Mouse (Mus musculus) ovary, postnatal 14 days (tissue): ENCODE measurements around the gene Dmd.
"Not testable (repeated sequence)": the region's sequence is repeated elsewhere in the genome, so short reads cannot be mapped to it uniquely, and the experiment has no call there.

Source experiments
- DNase-seq: peaks from one replicate; pipeline ENCODE4 v3.0.0; 2022; ENCODE audit warnings: low spot score

Gene Dmd

DNA sequence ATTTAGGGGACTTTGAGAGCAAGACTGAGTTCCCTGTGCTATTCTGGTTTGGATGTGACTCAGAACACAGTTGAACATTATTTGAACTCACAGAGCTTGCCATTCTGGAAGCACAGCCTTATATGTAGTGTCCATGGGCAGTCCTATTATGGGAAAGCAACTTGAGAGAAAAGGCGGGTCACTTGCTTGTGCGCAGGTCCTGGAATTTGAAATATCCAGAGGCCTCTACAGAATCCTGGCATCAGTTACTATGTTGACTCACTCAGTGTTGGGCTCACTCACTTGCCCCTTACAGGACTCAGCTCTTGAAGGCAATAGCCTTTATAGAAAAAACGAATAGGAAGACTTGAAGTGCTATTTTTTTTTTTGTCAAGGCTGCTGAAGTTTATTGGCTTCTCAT lies at the start of gene Dmd:
Dmd (plus strand) TSS at position 241 of the 400 bp plus-strand sequence.
- DNase-seq: no peak

DNA sequence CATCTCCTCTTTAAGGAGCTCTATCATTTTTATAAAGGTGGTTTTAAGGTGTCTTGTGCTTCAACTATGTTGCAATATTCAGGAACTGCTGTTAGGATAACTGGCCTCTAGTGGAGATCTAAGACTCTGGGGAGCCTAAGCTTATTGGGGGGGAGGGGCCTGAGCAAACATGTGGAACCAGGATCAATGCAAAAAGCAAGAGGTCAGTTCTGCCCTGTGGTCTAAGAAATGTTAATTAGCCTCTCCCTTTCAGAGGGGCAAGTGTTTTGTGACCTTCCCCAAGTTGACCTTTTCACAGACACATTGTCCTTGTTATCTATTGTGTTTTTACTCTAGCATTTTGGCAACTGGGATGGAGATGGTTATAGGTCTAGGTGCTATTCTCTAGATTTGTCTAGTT lies 47.2 kb upstream of the Dmd start:
- no peak for DNase-seq

DNA sequence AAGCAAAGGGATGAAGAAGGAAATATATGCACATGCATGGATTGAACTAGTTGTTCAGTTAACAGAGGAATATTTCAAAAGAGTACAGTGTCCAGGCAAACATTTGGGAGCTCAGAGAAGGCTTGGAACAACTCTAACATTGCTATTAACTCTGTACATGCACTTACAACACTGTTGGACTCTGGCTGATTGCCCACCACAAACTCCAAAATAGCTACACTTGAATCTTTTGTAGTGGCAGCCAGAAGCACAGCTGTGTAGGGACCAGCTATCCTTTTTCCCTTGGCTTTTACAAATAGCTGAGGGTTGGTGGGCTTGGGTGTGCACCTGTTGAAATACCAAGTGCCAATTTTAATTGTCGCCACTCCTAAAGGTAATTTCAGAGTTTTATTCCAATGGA lies 39.0 kb downstream of the Dmd start:
- DNase-seq: no peak

DNA sequence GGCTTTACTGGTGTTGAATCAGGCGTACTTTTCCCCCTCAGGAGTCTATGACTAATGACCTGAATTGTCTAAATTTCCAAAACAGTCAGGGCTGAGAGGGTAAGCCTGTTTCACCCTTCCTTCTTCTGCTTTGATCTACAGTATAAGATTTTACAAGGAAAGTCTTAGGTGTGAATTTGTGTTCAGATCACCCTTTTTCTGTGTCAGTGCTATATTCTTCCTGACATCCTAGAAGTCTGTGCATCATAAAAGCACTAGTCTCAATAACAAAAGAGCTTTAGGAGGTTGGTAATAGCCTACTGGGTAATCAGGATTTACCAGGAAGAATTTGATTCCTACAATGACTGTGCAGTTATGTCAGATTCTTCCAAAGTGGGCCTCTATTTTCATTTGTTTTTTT lies 101.5 kb downstream of the Dmd start:
- DNase-seq: no peak

DNA sequence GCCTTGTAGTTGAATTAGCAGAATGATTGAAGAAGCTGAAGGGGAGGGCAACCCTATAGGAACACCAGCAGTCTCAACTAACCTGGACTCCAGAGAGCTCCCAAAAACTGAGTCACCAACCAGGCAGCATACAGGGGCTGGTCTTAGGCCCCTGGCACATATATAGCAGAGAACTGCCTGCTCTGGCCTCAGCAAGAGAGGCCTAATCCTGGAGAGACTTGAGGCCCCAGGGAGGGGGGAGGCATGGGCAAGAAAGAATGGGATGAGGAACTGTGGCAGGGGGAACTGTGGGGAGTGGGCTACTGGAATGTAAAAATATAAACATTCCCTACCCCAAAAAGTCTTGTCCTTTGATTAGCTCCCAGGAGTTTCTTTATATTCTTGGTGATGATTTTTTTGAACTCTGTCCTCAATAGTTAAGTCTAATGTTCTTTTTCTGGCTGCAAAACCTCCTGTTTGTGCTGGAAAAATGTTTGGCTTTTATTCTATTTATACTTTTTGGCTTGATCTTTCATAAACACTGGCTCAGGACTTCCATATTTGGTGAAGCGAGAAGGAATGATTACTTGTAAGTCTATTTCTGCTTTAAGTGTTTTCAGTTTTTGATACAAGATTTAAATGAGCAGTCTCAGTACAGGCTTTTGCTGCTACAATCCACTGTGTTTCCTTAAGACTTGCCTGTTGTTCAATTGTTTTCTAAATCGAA lies 167.7 kb downstream of the Dmd start:
- DNase-seq: no peak

DNA sequence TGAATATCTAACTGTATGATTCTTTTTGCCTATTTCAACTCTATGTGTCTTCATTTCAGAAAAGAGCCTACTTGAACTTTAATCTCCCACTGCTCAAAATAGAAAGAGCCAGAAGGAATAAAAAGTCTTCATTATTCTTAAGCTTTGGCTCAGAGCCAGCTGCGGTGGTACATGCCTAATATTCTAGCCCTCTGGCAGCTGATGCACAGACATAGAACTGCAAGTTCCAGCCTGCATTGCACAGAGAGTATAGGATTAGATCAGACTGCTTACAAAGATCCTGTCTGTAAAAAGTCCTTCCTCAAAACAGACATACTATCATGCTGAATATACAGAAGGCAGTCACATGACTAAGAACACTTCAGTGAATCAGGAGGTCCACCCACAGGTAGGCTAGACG lies 168.5 kb downstream of the Dmd start:
- no peak for DNase-seq

DNA sequence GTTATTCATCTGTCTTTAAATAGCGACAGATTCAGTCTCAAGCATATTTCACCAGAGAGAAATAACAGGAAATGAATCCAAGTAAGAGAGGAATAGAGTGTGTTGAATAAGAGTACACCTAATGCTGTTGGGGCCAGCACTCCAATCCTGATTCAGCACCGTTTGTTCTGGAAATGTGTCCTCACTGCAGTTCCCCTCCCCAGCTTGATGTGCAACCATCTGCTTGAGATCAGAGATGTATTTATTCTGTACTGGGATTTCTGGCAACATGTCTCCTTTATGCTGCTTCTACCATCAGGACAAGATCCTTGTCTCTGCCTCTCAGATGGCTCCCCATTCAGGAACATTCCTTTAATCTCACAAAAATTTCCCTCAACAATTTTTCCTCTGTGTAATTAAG lies 271.9 kb downstream of the Dmd start:
- DNase-seq: no peak

DNA sequence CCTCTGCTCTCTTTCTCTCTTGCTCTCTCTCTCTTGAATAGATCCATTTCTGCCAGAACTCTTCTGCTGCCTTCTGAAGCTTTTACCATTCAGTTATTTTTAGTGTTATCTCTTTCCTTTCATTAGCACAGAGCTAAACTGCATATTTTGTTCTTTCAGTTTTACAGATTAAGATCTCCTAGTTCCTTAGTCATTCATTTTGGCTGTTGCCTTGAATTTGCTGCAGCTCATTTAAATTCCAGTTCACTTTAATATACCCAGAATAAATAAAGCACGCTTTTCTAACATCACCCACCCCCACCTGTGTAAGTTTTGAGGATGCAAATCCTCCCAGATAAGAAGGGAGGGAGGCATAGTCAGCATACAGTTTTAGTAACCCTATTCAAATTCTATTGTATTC lies 272.4 kb downstream of the Dmd start:
- no peak for DNase-seq

DNA sequence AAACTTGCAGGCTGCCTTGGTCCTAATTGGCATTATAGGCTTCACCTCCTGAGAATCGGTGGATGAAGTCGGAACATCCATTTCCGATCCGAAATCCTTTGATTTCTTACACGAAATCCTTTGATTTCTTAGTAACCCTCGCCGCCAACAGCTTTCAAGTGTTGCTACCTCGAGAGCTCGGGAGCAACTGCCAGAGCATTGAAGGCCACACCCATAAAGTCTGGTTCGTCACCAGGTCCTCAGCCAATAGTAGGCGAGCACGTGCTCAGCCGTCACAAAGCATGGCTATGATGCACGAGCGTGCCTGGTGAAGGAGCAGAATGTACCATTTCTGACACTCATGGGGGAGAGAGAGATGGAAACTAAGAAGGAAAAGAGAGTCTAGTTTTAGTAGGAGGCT lies 538.9 kb downstream of the Dmd start, which contains the start of gene Tsga8:
Tsga8 (minus strand) TSS at position 327 of the 400 bp plus-strand sequence.
- no peak for DNase-seq

DNA sequence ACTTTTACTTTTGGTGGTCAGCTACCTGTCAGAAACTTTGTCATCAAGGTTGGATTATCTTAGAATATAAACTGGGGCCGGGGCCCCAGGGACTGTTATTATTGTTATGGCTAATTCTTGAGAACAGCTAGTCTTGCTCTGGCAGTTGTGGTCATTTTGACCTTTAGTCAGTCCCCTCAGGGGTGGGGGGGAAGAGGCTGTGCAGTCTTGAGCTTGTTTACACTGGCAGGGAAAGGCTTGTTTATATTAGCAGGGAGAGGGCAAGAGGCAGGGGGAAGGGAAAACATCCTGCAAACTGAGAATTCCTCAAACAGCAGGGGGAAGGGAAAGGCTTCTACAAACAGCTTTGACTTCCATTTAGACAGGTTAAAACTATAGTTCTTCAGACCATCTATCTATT lies 726.3 kb downstream of the Dmd start:
- no peak for DNase-seq

DNA sequence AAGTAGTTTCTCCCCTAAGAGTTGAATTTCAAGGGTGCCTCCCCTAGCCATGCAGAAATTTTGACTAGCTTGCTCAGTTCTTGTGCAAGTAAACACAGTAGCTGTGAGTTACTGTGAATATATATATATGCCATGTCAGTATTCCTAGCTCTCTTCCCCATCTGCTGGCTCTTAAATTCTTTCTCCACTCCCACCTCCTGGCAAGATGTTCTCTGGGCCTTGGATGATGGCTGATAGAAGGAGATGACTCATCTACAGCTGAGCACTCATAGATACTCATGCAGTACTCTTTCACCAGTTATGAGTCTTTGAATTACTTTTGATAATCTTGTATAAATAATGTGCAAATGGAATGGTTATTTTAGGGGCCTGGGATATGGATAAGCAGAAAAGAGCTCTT lies 737.9 kb downstream of the Dmd start:
- no peak for DNase-seq

DNA sequence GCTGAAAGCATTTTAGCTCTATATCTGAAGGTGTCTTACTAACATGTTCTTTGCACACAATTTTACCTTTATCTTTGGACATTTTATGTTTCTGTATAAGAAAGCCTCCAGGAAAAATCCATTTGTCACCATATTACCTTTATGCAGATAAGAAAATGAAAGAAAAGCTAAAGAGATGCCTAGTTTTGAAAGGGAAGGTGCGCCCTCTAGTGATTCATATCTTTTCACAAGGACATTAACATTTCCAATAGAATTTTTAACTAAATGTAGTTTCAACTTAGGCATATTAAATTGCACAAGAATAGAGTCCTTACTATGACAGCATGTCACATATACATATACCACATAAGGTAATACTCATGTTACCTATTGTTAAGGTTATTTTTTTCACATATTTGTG lies 791.9 kb downstream of the Dmd start:
- DNase-seq: peak; percentile 0

DNA sequence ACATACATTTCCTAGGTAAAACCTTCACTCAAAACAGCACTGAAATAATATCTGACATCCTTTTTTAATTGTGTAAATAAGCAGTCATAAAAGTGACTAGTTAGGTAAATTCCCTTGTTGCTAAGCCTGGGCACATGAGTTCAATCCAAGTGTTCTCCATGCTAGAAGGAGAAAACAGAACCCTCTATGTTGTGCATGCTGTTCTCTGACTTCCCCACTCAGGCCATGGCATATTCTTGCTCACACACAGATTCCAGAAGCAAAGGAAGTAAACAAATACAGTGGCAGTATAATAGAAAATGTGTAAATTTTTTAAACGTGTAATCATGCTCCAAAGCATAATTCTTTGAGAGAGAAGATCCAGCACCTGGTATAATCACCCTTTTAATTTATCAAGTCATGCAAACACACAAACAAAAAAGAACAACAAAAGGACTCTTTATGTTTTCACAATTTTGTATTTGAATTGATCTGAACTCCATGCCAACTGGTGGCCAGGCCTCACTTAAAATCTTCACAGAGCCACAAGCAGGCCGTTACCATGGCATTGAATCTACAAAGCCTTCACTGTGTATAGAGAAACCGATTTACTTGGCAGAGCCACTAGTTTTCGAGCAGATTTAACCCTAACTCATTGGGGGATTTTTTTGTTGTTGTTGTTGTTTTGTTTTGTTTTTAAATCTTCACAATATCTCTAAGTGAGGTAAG lies 797.8 kb downstream of the Dmd start:
- DNase-seq: no peak

DNA sequence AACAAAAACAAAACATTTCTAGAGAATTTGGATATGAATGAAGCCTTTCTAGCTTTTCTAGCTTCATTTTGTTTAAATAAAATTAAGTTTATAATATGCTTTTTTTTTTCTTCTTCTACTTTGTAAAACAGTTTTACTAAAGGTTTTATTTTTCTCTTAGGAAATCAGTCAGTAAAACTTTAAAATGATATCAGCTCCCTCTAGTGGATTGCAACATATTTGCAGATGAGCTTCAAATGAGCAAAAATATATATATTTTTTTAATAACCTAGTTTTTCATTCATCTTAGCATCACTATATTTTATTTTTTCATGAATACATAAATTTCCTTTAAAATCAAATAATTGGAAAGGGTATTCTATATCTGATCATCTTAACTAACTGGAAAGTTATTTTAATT lies 838.7 kb downstream of the Dmd start:
- no peak for DNase-seq

DNA sequence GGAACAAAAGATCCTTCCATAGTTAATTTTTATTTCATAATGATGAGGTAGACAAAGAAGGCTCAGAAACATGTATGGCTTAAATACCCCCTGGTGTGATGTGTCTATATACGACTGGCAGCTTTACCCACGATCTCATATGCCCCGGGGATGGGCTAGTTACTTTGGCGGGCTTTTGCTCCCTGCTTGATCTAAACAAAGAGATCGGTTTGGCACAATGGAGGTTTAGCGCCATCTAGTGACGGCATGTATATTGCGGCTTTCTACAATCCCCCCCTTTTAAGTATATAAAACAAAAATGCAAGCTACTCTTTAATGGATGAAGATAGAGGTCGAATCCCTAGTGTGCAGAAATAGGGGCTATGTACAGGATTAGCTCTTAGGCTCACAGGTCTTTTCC lies 918.8 kb downstream of the Dmd start:
- DNase-seq: not testable (repeated sequence)

DNA sequence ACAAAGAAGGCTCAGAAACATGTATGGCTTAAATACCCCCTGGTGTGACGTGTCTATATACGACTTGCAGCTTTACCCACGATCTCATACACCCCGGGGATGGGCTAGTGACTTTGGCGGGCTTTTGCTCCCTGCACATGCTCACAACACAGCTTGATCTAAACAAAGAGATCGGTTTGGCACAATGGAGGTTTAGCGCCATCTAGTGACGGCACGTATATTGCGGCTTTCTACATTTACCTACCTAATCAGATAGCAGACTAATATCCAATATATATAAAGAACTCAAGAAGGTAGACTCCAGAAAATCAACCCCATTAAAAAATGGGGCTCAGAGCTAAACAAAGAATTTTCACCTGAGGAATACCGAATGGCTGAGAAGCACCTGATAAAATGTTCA lies 926.7 kb downstream of the Dmd start:
- not testable (repeated sequence) for DNase-seq

DNA sequence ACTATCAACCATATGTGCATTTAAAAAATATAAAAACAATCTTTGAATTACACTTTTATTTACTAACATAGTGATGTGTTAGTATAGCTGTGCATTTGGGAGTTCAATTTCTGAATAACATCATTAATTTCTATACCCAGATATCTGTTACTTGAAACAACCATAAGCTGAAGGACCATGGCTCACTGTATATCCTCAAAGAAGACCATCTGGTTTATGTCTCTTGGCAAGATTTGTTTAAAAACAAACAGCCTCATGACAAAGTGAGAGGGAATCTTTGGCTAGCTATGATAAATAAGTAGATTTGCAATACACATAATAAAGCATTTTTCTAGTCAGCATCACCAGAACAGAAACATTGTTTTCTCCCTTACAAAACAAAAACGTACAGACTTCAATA lies 1027.2 kb downstream of the Dmd start:
- DNase-seq: no peak

DNA sequence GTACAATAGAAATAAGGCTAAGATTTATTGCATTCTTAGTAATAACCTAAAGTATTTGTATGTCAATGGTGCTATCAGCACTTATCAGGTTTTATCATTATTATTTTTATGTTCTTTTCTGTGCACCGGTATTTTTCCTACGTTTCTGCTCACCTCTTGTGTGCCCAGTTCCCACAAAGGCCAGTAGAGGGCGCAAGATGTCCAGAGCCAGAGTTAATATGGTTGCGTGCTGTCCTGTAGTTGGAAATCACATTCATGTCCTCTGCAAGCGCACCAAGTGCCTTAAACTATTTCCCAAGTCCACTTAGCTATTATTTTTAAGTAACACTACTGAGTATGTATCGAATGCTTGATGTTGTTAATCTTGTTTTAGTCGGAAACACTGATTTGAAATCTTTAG lies 1052.6 kb downstream of the Dmd start:
- peak; percentile 17 for DNase-seq

DNA sequence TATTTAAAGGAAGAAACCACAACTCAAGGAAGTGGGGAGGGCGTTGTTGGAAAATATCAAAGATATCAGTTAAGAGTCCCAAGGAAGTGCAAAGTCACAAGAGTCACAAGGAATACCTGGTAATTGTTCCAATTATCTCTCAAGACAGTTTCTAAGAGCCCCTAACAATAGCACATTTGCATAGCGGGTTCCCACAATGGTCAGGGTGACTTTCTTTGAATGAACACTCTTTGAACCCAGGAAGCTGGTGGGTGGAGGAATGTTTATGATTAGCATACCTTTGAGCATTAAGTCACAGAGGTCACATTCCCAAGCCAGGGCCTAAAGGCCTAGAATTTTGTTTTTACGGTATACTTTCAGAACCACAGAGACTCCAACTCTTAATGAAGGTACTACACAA lies 1113.8 kb downstream of the Dmd start:
- not testable (repeated sequence) for DNase-seq

DNA sequence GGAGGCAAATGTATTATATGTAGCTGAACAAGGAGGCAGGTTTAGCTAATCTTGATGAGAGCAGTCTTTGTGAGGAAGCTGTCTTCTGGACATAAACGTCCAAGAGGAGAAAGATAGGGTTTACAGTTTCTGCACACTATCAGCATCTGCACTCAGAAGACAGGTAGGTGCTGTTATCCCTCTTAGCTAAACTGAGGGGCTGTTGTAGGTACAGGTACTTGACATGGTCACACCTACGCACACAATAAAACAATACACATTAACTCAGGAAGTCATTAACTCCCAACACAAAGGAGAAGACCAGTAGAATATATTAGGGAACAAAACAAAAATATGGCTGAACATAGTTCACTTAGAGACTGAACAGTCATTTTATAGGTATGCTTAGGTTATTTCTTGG lies 1217.2 kb downstream of the Dmd start:
- no peak for DNase-seq

DNA sequence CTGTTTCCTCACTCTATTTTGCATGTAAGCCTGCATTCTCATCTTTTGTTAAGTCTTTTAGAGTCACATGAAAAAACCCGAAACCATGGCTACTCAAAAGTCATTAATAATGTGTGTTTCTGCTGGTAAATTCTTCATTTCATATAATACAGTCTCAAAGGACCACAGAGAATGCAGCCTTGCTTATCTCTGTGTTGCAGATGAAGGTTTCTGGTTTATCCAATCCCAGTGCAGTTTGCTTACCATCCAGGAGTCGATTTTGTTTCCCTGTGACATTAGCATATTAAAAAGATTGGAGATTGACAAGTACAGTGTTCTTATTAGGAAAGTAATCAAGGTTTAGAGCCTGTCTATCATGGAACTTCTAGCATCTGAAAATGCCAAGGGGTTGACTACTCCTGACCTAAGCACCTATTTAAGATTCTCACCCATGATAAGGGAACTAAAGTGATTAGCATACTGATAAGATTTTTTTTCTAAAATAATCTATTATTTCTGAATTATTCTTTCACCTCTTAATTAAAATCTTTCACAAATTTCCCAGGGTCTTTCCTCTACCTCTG lies 1292.7 kb downstream of the Dmd start:
- DNase-seq: no peak

DNA sequence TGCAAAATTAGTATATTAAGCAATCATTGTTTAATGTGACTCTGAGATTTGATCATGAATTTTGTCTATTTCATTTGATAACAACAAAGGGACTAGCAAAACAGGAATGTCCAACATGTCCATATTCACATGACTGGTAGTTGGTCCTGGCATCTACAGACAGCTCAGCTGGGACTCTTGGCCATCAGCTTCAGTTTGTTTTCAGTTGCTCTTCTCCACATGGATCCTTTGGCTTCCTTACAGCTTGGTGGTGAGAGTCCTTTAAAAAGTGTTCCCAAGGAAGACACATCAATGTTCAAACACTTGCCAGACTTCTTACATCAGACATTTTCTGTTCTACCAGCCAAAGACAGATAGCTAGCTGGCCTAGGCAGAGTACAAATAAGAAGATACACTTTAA lies 1381.9 kb downstream of the Dmd start:
- no peak for DNase-seq

DNA sequence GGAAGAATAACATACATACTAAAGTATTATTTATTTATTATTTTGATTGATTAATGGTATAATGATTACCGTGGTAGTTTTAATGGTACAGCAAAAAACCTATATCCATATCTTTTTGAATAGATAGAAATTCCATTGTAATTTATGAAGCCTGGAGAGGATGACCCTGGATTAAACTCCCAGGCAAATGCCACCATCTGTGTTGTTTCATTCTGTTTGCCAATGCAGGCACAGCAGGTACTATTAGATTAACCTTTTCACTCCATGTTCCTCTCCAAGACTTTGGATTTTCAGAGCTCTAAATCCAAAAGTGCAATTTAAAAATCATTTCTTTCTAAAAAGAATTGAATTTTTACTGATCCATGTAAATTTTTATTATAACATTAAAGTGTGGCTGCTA lies 1383.5 kb downstream of the Dmd start:
- DNase-seq: no peak

DNA sequence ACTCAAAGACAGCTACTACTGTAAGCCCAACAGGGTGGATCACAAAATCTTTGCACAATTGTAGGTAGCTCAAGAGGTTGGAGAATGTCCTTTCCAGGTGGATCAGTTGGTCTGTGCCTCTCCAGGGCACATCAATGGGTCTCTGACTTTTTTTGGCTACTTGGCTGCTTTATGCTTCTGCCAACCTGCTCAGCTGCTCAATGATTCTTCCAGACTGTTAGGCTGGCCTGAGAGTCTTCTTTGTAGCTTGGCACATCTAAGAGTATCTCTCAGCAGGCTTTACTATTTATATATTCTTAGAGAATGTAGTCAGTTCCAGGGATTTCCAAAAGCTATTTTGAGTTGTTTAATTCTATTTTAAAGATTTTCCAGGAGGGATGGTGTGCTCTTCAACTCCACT lies 1416.3 kb downstream of the Dmd start:
- no peak for DNase-seq
